Mouse (Mus musculus): ENCODE results near the gene Prdm10. TPM values are rescaled to one million over a fixed set of nuclear protein-coding genes. Genes with fewer than 3 reads are reported as not detected.

The Prdm10 gene
- polyA plus RNA-seq, 1 experiment: 1.9 TPM

GRCm38 (mm10) chr9:31363698-31364609 lies 83.6 kb downstream of the Prdm10 start:
- H3K36me3 ChIP-seq (ENCODE audit: control insufficient read depth, insufficient read depth): no peaks in the 10 kb centered on the region

GRCm38 (mm10) chr9:31365086-31365485 lies 84.7 kb downstream of the Prdm10 start:
- no peak for TF ChIP-seq MYOG (IDR thresholded peaks at IDR 0.05; ENCODE audit: control insufficient read depth in 1 of 3, insufficient read depth in 1 of 3, insufficient read length in 2 of 3, low read depth in 2 of 3)
- no peak for TF ChIP-seq MAX (IDR thresholded peaks at IDR 0.05; ENCODE audit: low read depth)
- TF ChIP-seq SRF (IDR thresholded peaks at IDR 0.05; ENCODE audit: control insufficient read depth, insufficient read length, low read depth): no peak
- no peak overlapping the region for H3K4me2 ChIP-seq (ENCODE audit: low read depth)

More at GRCm38 (mm10) chr9:31363698-31364609, 83.6 kb downstream of the Prdm10 start:
- H3K27me3 ChIP-seq (ENCODE audit: control insufficient read depth, insufficient read depth, insufficient read length): no peaks in the 10 kb centered on the region
- no peak overlapping the region for H3ac ChIP-seq (ENCODE audit: control insufficient read depth, insufficient read length)
- no peak overlapping the region for H3K4me2 ChIP-seq (ENCODE audit: low read depth)
- H3K4me3 ChIP-seq: no peak overlapping the region
- no peak for TF ChIP-seq MYOG (IDR thresholded peaks at IDR 0.05; ENCODE audit: control insufficient read depth in 1 of 3, insufficient read depth in 1 of 3, insufficient read length in 2 of 3, low read depth in 2 of 3)
- no peak for TF ChIP-seq REST (IDR thresholded peaks at IDR 0.05; ENCODE audit: insufficient read depth, insufficient read length)
- no peak for TF ChIP-seq TCF3 (IDR thresholded peaks at IDR 0.05; ENCODE audit: insufficient read length, low read depth)
- TF ChIP-seq POLR2AphosphoS2 (IDR thresholded peaks at IDR 0.05; ENCODE audit: insufficient read length, low read depth): no peak
- no peak for TF ChIP-seq E2F4 (IDR thresholded peaks at IDR 0.05; ENCODE audit: insufficient read depth)
- TF ChIP-seq USF1 (IDR thresholded peaks at IDR 0.05; ENCODE audit: low read depth): no peak
- TF ChIP-seq TCF12 (IDR thresholded peaks at IDR 0.05; ENCODE audit: insufficient read depth, poor library complexity, severe bottlenecking): no peak
- TF ChIP-seq CEBPB (IDR thresholded peaks at IDR 0.05; ENCODE audit: insufficient read depth, poor library complexity, severe bottlenecking): no peak
- TF ChIP-seq MYOD1 (IDR thresholded peaks at IDR 0.05; ENCODE audit: control insufficient read depth in 1 of 3, insufficient read length in 2 of 3, low read depth in 2 of 3): no peak
- no peak for TF ChIP-seq MAX (IDR thresholded peaks at IDR 0.05; ENCODE audit: low read depth)
- TF ChIP-seq SRF (IDR thresholded peaks at IDR 0.05; ENCODE audit: control insufficient read depth, insufficient read length, low read depth): no peak
- TF ChIP-seq POLR2A (IDR thresholded peaks at IDR 0.05; ENCODE audit: insufficient read length, low read depth): no peak
- H3K79me2 ChIP-seq (ENCODE audit: control insufficient read depth, insufficient read depth): no peaks in the 10 kb centered on the region

GRCm38 (mm10) chr9:31371740-31372139 lies 91.4 kb downstream of the Prdm10 start:
- H3K4me2 ChIP-seq (ENCODE audit: low read depth): no peak overlapping the region
- peaks cover 3% of the 10 kb centered on the region for H3K36me3 ChIP-seq (ENCODE audit: control insufficient read depth, insufficient read depth)
- TF ChIP-seq SRF (IDR thresholded peaks at IDR 0.05; ENCODE audit: control insufficient read depth, insufficient read length, low read depth): no peak
- no peak for TF ChIP-seq POLR2AphosphoS2 (IDR thresholded peaks at IDR 0.05; ENCODE audit: insufficient read length, low read depth)
- TF ChIP-seq MYOG (IDR thresholded peaks at IDR 0.05; ENCODE audit: control insufficient read depth in 1 of 3, insufficient read depth in 1 of 3, insufficient read length in 2 of 3, low read depth in 2 of 3): no peak
- TF ChIP-seq MAX (IDR thresholded peaks at IDR 0.05; ENCODE audit: low read depth): no peak
- TF ChIP-seq USF1 (IDR thresholded peaks at IDR 0.05; ENCODE audit: low read depth): no peak
- no peak for TF ChIP-seq E2F4 (IDR thresholded peaks at IDR 0.05; ENCODE audit: insufficient read depth)
- TF ChIP-seq REST (IDR thresholded peaks at IDR 0.05; ENCODE audit: insufficient read depth, insufficient read length): no peak
- TF ChIP-seq POLR2A (IDR thresholded peaks at IDR 0.05; ENCODE audit: insufficient read length, low read depth): no peak
- TF ChIP-seq TCF3 (IDR thresholded peaks at IDR 0.05; ENCODE audit: insufficient read length, low read depth): no peak
- no peak for TF ChIP-seq TCF12 (IDR thresholded peaks at IDR 0.05; ENCODE audit: insufficient read depth, poor library complexity, severe bottlenecking)
- TF ChIP-seq CEBPB (IDR thresholded peaks at IDR 0.05; ENCODE audit: insufficient read depth, poor library complexity, severe bottlenecking): no peak
- no peak for TF ChIP-seq MYOD1 (IDR thresholded peaks at IDR 0.05; ENCODE audit: control insufficient read depth in 1 of 3, insufficient read length in 2 of 3, low read depth in 2 of 3)
- no peaks in the 10 kb centered on the region for H3K27me3 ChIP-seq (ENCODE audit: control insufficient read depth, insufficient read depth, insufficient read length)
- H3K4me3 ChIP-seq: no peak overlapping the region
- no peak overlapping the region for H3ac ChIP-seq (ENCODE audit: control insufficient read depth, insufficient read length)
- no peaks in the 10 kb centered on the region for H3K79me2 ChIP-seq (ENCODE audit: control insufficient read depth, insufficient read depth)

More at GRCm38 (mm10) chr9:31365086-31365485, 84.7 kb downstream of the Prdm10 start:
- no peaks in the 10 kb centered on the region for H3K79me2 ChIP-seq (ENCODE audit: control insufficient read depth, insufficient read depth)
- no peaks in the 10 kb centered on the region for H3K27me3 ChIP-seq (ENCODE audit: control insufficient read depth, insufficient read depth, insufficient read length)
- no peaks in the 10 kb centered on the region for H3K36me3 ChIP-seq (ENCODE audit: control insufficient read depth, insufficient read depth)
- no peak overlapping the region for H3K4me3 ChIP-seq
- no peak overlapping the region for H3ac ChIP-seq (ENCODE audit: control insufficient read depth, insufficient read length)

GRCm38 (mm10) chr9:31376661-31377060 lies 96.3 kb downstream of the Prdm10 start:
- Histone ChIP-seq H3K4me3 (no peak overlapping the region), H3K4me2 (ENCODE audit: low read depth) (no peak overlapping the region), H3ac (ENCODE audit: control insufficient read depth, insufficient read length) (no peak overlapping the region), H3K79me2 (ENCODE audit: control insufficient read depth, insufficient read depth) (no peaks in the 10 kb centered on the region), H3K36me3 (ENCODE audit: control insufficient read depth, insufficient read depth) (peaks cover 8% of the 10 kb centered on the region), H3K27me3 (ENCODE audit: control insufficient read depth, insufficient read depth, insufficient read length) (no peaks in the 10 kb centered on the region)
- TF ChIP-seq CEBPB (IDR thresholded peaks at IDR 0.05; ENCODE audit: insufficient read depth, poor library complexity, severe bottlenecking): no peak
- no peak for TF ChIP-seq MYOG (IDR thresholded peaks at IDR 0.05; ENCODE audit: control insufficient read depth in 1 of 3, insufficient read depth in 1 of 3, insufficient read length in 2 of 3, low read depth in 2 of 3)
- no peak for TF ChIP-seq USF1 (IDR thresholded peaks at IDR 0.05; ENCODE audit: low read depth)
- no peak for TF ChIP-seq REST (IDR thresholded peaks at IDR 0.05; ENCODE audit: insufficient read depth, insufficient read length)
- no peak for TF ChIP-seq MAX (IDR thresholded peaks at IDR 0.05; ENCODE audit: low read depth)
- TF ChIP-seq SRF (IDR thresholded peaks at IDR 0.05; ENCODE audit: control insufficient read depth, insufficient read length, low read depth): no peak
- no peak for TF ChIP-seq E2F4 (IDR thresholded peaks at IDR 0.05; ENCODE audit: insufficient read depth)
- no peak for TF ChIP-seq TCF3 (IDR thresholded peaks at IDR 0.05; ENCODE audit: insufficient read length, low read depth)
- no peak for TF ChIP-seq POLR2AphosphoS2 (IDR thresholded peaks at IDR 0.05; ENCODE audit: insufficient read length, low read depth)
- TF ChIP-seq MYOD1 (IDR thresholded peaks at IDR 0.05; ENCODE audit: control insufficient read depth in 1 of 3, insufficient read length in 2 of 3, low read depth in 2 of 3): no peak
- no peak for TF ChIP-seq POLR2A (IDR thresholded peaks at IDR 0.05; ENCODE audit: insufficient read length, low read depth)

All from myocyte (in vitro differentiated cells).